Mouse (Mus musculus) myocyte (in vitro differentiated cells): ENCODE results near the gene Pop5.

Source experiments
- E2F4 ChIP-seq: IDR thresholded peaks from one replicate; pipeline ENCODE4 v1.6.1; 2011; ENCODE audit warnings: mild to moderate bottlenecking, control low read depth, moderate library complexity; ENCODE audit not compliant: insufficient read depth
- POLR2A ChIP-seq: IDR thresholded peaks from one replicate; pipeline ENCODE4 v1.6.1; 2011; ENCODE audit warnings: low read depth, mild to moderate bottlenecking, control low read depth, moderate library complexity; ENCODE audit not compliant: insufficient read length
- POLR2AphosphoS2 ChIP-seq: IDR thresholded peaks from one replicate; pipeline ENCODE4 v1.6.1; 2011; ENCODE audit warnings: low read depth, control low read depth; ENCODE audit not compliant: insufficient read length
- USF1 ChIP-seq: IDR thresholded peaks from one replicate; pipeline ENCODE4 v1.6.1; 2011; ENCODE audit warnings: low read depth, mild to moderate bottlenecking, control low read depth, moderate library complexity

- TF ChIP-seq E2F4 (no peak), POLR2A (no peak), USF1 (no peak), POLR2AphosphoS2 (no peak)
These were observed 26.2 kb downstream of the Pop5 start for GRCm38 (mm10) chr5:115261880-115262279.
